Mouse (Mus musculus) monocyte, adult 2 months (primary cell): Measurements from ENCODE around the gene Tmem121b.

Experiments used
- DNase-seq, 2 experiments: peaks; one replicate each; pipeline ENCODE4 v3.0.0; 2022; ENCODE audit warnings: low spot score in 2 of 2, low read depth in 1 of 2

Tmem121b gene

DNA sequence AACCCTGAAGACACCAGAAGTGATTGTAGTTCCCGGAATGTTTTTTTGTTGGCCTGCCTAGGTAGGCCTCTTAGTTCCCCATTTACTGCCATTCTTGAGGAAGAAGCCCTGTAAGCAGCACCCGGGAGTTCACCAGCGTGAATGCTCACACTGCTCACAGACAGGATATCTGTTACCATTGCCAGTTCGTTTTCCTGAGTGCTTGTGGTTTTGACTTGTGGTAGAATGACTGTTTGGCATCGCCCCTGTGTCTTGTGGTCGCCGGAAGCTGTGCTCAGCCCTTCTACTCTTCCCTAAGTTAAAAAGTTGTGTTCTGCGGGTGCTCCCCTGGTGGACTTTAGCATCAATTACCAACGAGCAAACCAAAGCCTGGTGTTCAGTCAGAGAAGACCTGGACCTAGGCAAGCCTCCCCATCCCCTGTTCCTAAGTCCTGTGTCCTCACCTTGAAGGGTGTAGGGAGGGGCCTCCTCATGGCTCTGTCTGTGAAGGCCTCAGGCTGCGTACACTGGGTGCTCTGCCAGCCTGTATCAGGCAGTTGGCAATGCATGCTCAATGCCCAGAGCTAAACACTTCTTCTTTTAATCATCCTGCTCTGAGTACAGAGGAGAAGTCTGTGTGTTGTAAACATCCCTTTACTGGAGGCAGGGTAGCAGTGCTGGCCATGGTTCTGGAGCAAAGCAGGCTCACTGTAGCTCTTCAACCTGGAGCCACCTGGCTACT is 26.8 kb downstream of the Tmem121b start:
- DNase-seq = peak; percentile 54 to 55

DNA sequence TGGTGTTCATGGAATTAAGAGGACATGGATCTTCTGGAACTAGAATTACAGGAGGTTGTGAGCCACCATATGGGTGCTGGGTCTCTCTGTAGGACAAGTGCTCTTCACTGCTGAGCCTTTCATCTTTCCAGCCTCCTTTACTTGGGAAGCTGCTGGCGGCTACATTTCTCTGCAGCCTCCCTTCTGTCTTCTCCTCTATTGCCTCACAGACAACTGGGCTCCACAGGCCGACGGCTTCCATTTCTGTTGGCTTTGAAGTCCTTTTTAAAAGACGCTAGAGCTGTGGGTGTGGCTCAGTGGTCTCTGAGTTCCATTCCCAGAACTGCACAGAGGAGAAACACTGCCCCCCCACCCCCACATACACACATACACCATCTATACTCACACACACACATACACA is 28.2 kb downstream of the Tmem121b start:
- no peak for DNase-seq

DNA sequence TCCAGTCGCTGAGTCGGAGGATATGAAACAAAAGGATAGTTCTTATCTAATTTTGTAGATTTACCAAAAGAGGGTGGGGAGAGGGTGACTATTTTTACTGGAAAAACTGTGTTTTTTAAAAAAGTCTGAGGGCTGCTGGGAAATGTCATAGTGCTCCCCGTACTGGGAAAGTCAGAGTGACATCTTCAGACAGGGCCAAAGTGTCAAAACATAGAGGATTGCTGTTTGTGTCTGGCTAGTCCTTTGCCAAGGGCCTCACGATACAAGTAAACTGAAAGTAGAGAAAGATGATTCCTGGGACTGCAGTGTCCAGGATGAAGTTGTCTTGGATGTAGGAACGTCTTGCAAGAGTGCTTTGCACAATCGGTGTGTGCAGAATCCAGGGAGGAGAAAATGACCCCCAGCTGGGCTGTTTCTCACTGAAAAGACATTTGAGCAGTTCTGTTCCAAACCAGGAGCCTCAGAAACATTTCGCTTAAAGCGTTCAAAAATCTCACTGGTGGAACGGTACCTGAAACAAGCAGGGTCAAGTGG is 29.1 kb downstream of the Tmem121b start:
- no peak for DNase-seq

DNA sequence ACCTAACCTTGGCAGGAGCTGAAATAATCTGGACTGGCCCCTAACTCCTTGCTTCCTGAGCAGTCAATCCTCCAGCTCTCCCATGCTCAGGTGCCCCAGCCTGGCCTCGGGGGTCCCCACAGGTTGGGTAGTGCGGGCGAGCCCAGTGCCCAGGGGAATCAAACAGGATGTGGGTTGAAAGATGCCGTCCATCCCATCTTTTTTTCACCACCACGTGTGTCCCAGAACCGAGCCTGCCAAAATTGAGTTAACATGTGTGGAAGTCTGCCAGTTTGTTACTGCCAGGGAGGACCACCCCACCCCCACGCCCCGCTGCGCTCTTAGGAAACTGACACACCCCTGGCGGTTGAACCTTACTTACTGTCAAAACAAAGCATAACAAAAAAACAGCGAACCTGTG is 29.7 kb downstream of the Tmem121b start:
- DNase-seq = no peak

DNA sequence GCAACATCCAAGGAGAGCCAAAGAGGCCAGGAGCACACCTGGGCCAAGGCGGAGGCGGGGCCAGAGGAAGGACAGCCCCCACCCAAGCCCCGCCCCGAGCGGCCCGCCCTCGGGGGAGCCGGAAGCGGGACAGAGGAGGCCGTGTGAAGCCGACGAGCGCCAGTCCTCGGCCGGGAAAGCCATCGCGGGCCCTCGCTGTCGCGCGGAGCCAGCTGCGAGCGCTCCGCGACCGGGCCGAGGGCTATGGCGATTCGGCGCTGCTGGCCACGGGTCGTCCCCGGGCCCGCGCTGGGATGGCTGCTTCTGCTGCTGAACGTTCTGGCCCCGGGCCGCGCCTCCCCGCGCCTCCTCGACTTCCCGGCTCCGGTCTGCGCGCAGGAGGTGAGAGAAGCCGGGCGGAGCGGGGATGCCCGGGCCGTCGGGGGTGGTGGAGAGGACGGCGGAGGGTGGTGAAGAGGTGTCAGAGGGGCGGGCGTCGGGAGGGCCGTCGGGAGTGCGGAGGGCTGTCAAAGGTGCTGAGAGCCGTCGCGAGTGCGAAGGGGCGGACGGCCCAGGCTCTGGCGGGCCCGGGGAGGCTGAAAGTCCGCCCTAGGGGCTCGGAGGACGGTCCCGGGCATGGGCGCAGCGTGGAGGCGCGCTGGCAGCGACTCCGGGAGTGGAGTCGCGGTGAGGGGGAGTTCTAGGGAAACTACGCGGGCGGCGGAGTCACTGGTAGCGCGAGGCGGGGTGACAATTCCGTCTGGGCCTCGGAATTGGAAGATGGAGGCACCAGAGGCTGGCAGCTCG is 30.3 kb downstream of the Tmem121b start, which contains the start of gene Il17ra:
Il17ra (plus strand) TSS at position 162 of the 786 bp plus-strand sequence.
- peak in 1 of 2 experiments; percentile 58 for DNase-seq

DNA sequence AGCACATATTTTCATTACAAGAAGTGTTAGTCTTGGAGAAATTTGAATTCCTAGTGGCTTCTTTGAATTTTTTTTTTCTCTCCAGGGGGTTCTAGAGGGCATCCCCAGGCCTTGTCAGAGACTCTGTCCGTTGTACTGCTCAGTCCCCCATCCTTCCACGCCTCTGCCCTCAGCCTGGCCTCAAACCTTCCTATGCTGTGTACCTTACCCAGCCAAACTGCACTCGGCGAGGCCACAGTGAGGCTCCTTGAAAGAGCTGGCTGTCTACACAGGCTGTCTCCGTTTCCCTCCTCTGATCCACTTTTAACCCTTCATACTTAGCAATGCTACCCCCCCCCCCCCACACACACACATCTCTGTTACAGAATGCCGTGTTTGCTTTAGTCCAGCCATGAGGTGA is 31.4 kb downstream of the Tmem121b start:
- no peak for DNase-seq

DNA sequence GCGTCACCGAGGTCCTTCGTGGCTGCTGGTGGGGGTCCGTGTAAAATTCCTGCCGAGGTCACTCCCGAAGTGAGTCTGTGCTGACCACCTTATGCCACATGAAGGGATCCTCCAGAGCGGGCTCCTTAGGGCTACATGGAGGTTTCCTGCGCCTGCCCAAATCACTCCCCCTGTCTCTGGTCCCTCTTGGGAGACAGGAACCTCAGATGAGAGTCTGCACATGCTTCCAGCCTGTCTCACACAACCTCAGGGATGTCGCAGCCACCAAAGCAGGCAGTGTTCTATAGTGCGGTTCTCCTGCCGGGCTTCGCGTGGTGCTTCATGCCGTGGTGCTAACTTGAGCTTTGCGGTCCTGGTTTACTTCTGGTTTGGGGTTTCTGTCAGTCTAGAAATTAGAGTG is 32.4 kb downstream of the Tmem121b start:
- no peak for DNase-seq

DNA sequence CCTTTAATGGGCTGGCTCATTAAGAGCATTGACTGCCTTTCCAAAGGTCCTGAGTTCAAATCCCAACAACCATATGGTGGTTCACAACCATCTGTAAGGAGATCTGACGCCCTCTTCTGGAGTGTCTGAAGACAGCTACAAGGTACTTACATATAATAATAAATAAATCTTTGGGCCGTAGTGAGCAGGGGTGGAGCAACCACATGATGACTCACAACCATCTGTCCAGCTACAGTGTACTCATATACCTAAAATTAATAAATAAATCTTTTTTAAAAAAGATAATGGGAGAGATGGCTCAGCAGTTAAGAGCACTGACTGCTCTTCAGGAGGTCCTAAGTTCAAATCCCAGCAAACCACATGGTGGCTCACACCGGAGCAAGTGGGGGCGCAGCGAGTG is 35.9 kb downstream of the Tmem121b start:
- DNase-seq = no peak

DNA sequence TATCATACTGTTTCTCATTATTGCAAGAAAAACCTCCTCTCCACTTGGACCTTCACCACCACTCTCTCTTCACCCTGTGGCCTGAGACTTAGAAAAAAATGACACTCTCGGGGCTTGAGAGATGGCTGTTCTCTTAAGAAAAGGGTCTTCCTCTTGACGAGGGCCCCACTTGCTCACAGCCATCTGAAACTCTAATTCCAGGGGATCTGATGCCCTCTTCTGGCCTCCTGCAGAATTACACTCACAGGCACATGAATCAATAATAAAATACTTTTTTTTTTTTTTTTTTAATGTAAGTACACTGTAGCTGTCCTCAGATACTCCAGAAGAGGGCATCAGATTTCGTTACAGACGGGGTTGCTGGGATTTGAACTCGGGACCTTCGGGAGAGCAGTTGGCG is 36.5 kb downstream of the Tmem121b start:
- DNase-seq = no peak

DNA sequence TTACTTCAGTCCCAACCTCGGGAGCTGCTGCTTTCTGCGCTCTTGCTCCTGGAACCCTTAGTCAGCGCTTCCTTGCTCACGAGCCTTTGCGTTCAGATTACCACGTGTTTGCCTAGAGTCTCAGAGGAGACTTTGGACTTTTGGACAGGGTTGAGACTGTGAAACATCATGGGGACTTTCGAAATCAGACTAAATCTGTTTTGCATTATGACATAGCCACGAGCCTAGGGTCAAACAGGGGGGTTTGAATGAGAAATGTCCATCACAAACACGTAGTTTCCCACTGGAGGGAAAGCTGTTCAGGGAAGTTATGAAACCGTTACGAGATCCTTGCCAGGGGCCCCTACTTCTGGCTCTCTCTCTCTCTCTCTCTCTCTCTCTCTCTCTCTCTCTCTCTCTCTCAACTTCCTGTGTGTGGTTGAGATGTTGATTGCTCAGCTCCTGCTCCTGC is 39.0 kb downstream of the Tmem121b start:
- no peak for DNase-seq

DNA sequence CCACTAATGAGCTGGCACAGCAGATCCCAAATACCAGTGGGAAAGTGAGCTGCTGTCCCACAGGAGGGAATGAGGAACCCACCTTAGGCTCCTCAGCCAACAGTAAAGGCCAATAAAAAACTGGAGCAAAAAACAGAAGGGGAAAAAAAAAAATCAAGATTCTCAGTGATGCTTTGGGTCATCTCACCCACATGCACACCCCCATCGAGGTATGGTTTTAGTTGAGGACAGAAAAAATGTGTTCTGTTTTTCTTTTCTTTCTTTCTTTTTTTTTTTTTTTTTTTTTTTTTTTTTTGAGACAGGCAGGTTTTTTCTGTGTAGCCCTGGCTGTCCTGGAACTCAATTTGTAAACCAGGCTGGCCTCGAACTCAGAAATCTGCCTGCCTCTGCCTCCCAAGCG is 40.1 kb downstream of the Tmem121b start:
- no peak for DNase-seq

DNA sequence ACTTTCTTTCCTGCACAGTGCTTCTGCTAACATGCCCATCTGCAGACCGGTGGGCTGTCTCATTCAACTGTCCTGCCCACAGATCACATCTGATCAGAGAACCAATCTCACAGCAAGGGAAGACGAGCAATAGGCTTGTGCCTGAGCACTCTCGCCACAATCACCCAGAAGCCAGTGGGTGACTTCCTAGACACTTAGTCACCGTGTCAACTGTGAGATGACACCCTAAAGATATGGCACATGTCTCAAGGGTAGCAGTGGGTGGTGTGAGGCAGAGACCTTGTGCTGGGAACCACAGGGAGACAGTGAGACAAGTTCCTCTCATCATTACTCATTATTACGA is 40.5 kb downstream of the Tmem121b start:
- peak; percentile 56 to 64 for DNase-seq

DNA sequence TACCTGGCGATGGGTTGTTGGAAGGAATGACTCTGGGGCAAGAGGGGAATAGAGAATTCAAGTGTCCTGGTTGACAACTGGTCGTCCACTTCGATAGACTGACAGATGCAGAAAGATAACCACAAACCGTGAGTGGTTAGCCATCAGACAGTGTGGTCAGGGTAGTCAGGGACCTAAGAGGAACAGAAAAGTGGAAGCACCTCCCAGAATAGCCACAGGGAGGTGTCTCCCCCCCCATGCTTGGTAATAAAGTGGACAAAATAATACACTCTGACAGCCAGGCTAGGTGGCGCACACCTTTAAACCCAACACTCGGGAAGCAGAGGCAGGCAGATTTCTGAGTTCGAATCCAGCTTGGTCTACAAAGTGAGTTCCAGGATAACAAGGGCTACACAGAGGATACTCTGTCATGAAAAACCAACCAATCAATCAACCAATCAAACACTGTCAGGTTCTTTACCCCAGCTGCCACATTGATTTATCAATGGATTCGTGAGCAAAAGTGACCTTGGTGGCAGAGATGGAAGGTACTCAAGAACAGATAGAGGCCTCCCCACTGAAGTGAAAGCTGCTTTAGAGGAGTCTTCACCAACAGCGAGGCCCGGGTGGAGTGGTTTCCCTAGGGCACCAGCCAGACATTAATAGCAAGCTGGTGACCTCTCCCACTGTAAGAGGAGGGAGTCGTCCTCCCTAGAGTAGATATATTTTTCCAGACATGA is 41.1 kb downstream of the Tmem121b start:
- peak in 1 of 2 experiments; percentile 39 for DNase-seq

DNA sequence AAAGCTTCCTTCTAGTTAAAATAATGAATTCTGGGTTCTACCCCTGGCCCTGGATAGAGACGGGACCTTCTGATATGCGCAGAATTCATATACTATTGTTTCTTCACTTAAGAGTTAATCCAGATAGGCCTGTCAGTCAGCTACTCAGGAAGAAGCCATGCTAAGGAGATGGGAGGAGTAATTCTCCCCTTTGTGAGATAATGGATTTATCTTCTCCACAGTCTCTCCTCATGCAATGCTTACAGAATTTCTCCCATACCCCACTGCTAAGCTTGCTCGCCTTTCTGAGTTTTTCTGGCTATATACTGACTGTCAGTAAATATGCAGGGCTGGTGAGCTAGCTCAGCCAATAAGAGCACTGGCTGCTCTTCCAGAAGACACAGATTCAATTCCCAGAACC is 43.4 kb downstream of the Tmem121b start:
- DNase-seq = no peak

DNA sequence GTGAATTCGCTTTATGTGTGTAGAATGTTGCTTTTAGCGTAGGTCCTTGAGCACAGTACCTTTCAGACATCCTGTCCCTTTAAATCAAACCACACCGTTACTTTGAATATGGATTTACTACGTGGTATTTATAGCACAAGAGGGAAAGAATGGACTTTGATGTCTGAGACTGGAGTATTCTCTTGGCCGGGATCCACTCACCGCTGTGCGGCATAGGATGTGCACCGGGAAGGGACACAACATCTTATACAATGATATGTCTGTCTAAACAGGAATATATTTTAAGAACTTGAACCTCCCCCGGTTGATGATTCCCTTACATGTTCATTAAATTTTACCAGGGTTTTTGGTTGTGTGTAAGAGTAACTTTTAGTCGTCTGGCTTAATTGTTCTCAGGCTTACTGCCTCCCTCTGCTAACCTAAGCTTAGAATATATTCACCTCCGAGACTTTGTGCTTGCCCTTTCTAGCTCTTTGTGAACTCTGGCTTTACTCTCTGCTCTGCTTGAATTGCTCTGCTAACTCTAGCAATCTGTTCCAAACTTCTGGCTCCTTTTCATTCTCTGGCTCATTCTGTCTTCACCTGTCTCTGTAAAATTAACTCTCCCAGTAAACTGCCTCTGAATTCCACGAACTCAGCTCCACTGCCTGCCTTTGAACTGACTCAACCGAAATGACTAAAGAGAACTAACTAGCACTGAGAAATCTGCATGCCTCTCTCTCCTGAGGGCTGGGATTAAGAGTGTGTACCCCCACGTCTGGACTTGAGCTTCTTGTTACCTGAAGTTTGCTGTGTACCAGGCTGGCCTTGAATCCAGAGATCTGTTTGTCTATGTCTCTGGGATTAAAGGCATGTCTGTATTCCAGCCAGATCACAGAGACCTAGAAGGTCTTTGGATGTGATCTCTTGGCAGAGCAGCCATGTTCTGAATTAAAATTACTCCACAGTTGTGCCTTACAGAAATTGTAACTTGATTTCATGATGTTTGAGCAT is 49.9 kb downstream of the Tmem121b start:
- DNase-seq = no peak

DNA sequence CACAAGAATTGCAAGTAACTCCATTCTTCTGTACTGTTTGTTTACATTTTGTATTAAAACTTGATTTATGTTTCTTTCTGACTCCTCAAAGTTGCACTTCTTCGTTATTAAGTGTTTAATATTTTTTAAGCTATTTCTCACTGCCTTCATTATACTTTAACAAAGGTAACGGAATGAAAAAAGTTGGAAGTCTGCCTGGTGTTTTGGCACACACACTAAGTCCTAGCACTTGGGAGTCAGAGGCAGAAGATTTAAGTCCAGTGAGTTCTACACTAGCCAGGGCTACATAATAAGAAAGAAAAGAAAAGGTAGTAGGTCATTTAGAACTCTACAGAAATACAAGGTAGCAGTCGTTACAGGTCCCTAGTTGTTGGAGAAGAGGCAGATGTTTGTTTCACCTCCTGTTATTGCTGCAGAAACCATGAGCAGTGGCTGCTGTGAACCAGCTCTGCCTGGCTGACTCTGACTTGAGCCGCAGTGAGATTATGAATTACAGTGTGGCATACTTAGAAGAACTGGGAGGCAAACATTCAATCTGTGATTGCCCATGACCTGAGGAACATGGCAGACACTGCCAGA is 51.3 kb downstream of the Tmem121b start:
- DNase-seq = no peak
